Mouse (Mus musculus): ENCODE results near the gene Tpcn2.

- TF ChIP-seq CTCF (IDR thresholded peaks at IDR 0.05; ENCODE audit: low read depth) (no peak), EP300 (IDR thresholded peaks at IDR 0.05; ENCODE audit: low read depth) (no peak)
These were observed 48.7 kb upstream of the Tpcn2 start for GRCm38 (mm10) chr7:145332376-145333041.
